In the genomic region with DNA sequence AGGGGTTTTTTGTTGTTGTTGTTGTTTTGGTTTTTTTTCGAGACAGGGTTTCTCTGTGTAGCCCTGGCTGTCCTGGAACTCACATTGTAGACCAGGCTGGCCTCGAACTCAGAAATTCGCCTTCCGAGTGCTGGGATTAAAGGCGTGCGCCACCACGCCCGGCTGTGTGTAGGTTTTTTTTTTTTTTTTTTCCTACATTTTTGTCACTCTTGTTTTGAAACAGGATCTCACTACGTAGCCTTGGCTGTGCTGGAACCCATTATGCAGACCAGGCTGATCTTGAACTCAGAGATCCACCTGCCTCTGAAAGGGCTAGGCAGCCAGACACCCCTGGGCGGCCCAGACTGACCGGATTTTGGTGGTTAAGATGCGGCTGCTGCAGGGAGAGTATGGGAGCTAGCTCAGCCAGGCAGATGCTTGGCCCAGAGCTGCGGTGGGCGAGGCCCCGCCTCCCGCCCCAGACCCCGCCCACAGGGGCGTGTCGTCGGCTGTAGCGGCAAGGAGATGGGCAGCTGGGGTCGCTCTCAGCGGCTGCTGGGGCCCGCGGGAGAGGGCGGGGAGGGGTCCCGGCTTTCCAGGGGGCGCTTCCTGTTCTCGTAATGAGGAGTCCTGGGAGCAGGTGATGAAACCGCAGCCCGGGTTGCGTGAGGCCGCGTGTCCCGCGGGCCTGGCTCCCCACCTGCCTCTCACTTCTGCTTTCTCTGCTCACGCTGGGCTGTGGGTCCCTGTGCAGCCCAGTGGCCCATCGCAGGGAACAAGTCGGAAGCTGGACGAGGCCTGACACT, we compare ENCODE assay signal across 8 mouse cellular contexts. TPM values are rescaled to one million over a fixed set of nuclear protein-coding genes. Genes with fewer than 3 reads are reported as not detected.
DNase-seq lines count a peak whose midpoint lies in the region; ATAC-seq and TF ChIP-seq lines count a peak whose summit lies in the region.

No protein-coding gene starts in this region.

- H3K4me3 ChIP-seq in forebrain, postnatal 0 days (ENCODE audit: low read depth, low read length): peak overlapping the region; percentile 47

- WGBS in forebrain, postnatal 0 days: 13% methylated on average over 36 of the region's 40 CpGs

- DNase-seq in MN1 (ENCODE audit: low spot score): peak; percentile 92
- peak; percentile 34 to 58 for DNase-seq in cerebellum, adult 18-20 months
- DNase-seq in forebrain, postnatal 0 days: peak; percentile 87
- DNase-seq in heart, postnatal 4 days: peak; percentile 81
- DNase-seq in layer of hippocampus, postnatal 14 days (ENCODE audit: low spot score in 2 of 2): peak; percentile 54 to 59
- peak; percentile 80 to 82 for DNase-seq in lung, postnatal 4 days
- peak; percentile 73 for DNase-seq in retina, postnatal 7 days (ENCODE audit: low read depth, low spot score)
- peak; percentile 61 for DNase-seq in urinary bladder, postnatal 25 days (ENCODE audit: low spot score)

- TF ChIP-seq CTCF in forebrain, postnatal 0 days (IDR thresholded peaks at IDR 0.05; ENCODE audit: low read depth): peak; percentile 20; the same call in 1 of the 2 replicates

- peak overlapping the region; percentile 73 for H3K4me2 ChIP-seq in forebrain, postnatal 0 days (ENCODE audit: low read depth)

- H3K9ac ChIP-seq in forebrain, postnatal 0 days: peak overlapping the region; percentile 61

- no peaks in the 10 kb centered on the region for H3K9me3 ChIP-seq in forebrain, postnatal 0 days (ENCODE audit: low read length)

- no peak overlapping the region for H3K27ac ChIP-seq in forebrain, postnatal 0 days (ENCODE audit: low read depth, low read length)

- H3K36me3 ChIP-seq in forebrain, postnatal 0 days (ENCODE audit: insufficient read depth): no peaks in the 10 kb centered on the region

- no peaks in the 10 kb centered on the region for H3K4me1 ChIP-seq in forebrain, postnatal 0 days (ENCODE audit: insufficient read depth)

- no peaks in the 10 kb centered on the region for H3K27me3 ChIP-seq in forebrain, postnatal 0 days (ENCODE audit: insufficient read depth, low read length)

- peak; percentile 97 for ATAC-seq in forebrain, postnatal 0 days

RNA-seq across cellular contexts. Expression of gene Tmem161a, which starts 13.9 kb away (rescaled TPM):
- 60.7 and 74.9 TPM in 2 replicates for total RNA-seq in forebrain, postnatal 0 days (2014; rRNA removed)
- polyA plus RNA-seq in forebrain, postnatal 0 days (2015; fragmentation: Nextera tagmentation; extraction: Ambion mirVana): 43.3 and 52.7 TPM in 2 replicates
- total RNA-seq in heart, postnatal 4 days (2021): 100 to 1,000 TPM; 100 to 110 TPM
- 10 to 100 TPM; 46.1 to 49.4 TPM for total RNA-seq in layer of hippocampus, postnatal 14 days (2021)

RNA-seq across cellular contexts. Expression of gene Mef2b, which starts 18.8 kb away (rescaled TPM):
- 0.90 TPM in 1 of 2 replicates, not detected in the other for total RNA-seq in forebrain, postnatal 0 days (2014; rRNA removed)
- 1.3 and 1.7 TPM in 2 replicates for polyA plus RNA-seq in forebrain, postnatal 0 days (2015; fragmentation: Nextera tagmentation; extraction: Ambion mirVana)
- under 1 TPM; 0.20 to 0.21 TPM for total RNA-seq in heart, postnatal 4 days (2021)
- total RNA-seq in layer of hippocampus, postnatal 14 days (2021): under 1 TPM; 0.29 to 0.41 TPM

RNA-seq across cellular contexts. Expression of gene Borcs8, which starts 19.0 kb away (rescaled TPM):
- 59.3 and 74.9 TPM in 2 replicates for total RNA-seq in forebrain, postnatal 0 days (2014; rRNA removed)
- polyA plus RNA-seq in forebrain, postnatal 0 days (2015; fragmentation: Nextera tagmentation; extraction: Ambion mirVana): 56.5 and 64.4 TPM in 2 replicates
- 10 to 100 TPM; 28.0 to 29.1 TPM for total RNA-seq in heart, postnatal 4 days (2021)
- total RNA-seq in layer of hippocampus, postnatal 14 days (2021): 10 to 100 TPM; 42.0 to 44.1 TPM

RNA-seq across cellular contexts. Expression of gene Rfxank, which starts 19.3 kb away (rescaled TPM):
- total RNA-seq in forebrain, postnatal 0 days (2014; rRNA removed): 8.5 and 10.2 TPM in 2 replicates
- polyA plus RNA-seq in forebrain, postnatal 0 days (2015; fragmentation: Nextera tagmentation; extraction: Ambion mirVana): 6.0 and 7.9 TPM in 2 replicates
- total RNA-seq in heart, postnatal 4 days (2021): 10 to 100 TPM; 25.4 to 25.8 TPM
- 10 to 100 TPM in 1 of 2 experiments, 1 to 10 TPM in 1; 9.9 to 12.6 TPM for total RNA-seq in layer of hippocampus, postnatal 14 days (2021)

RNA-seq across cellular contexts. Expression of gene Nr2c2ap, which starts 27.1 kb away (rescaled TPM):
- total RNA-seq in forebrain, postnatal 0 days (2014; rRNA removed): 6.6 and 7.2 TPM in 2 replicates
- 55.9 and 58.0 TPM in 2 replicates for polyA plus RNA-seq in forebrain, postnatal 0 days (2015; fragmentation: Nextera tagmentation; extraction: Ambion mirVana)
- 10 to 100 TPM; 14.8 to 17.1 TPM for total RNA-seq in heart, postnatal 4 days (2021)
- 10 to 100 TPM; 26.9 to 31.2 TPM for total RNA-seq in layer of hippocampus, postnatal 14 days (2021)
